Mouse (Mus musculus): ENCODE results near the gene Afap1l2. TPM values are rescaled to one million over a fixed set of nuclear protein-coding genes. Genes with fewer than 3 reads are reported as not detected.

The Afap1l2 gene
- polyA plus RNA-seq, 1 experiment, result 5.9 TPM

GRCm38 (mm10) chr19:56974159-56974558 lies 33.9 kb downstream of the Afap1l2 start:
- H3K36me3 ChIP-seq (ENCODE audit: control insufficient read depth, insufficient read depth, low read length), result no peaks in the 10 kb centered on the region
- H3K27me3 ChIP-seq (ENCODE audit: control insufficient read depth, insufficient read depth, low read length), result no peaks in the 10 kb centered on the region
- 89% methylated on average over 4 of the region's 4 CpGs for WGBS
- no peak overlapping the region for H3K27ac ChIP-seq (ENCODE audit: control insufficient read depth, insufficient read depth, low read length)
- DNase-seq, result no peak
- TF ChIP-seq CTCF (IDR thresholded peaks at IDR 0.05; ENCODE audit: borderline replicate concordance, control insufficient read depth, extremely low read depth, insufficient read depth, low read length, poor library complexity) (no peak), POLR2A (IDR thresholded peaks at IDR 0.05; ENCODE audit: control insufficient read depth, extremely low read depth, insufficient read depth, low read length, poor library complexity) (no peak)
- H3K4me3 ChIP-seq (ENCODE audit: control insufficient read depth, insufficient read depth, low read length), result no peak overlapping the region
- no peaks in the 10 kb centered on the region for H3K4me1 ChIP-seq (replicated peaks; ENCODE audit: control insufficient read depth, insufficient read depth, low read length)

GRCm38 (mm10) chr19:56972768-56973167 lies 35.3 kb downstream of the Afap1l2 start:
- TF ChIP-seq POLR2A (IDR thresholded peaks at IDR 0.05; ENCODE audit: control insufficient read depth, extremely low read depth, insufficient read depth, low read length, poor library complexity), result no peak
- no peak for TF ChIP-seq CTCF (IDR thresholded peaks at IDR 0.05; ENCODE audit: borderline replicate concordance, control insufficient read depth, extremely low read depth, insufficient read depth, low read length, poor library complexity)
- WGBS, result 93% methylated on average over 2 of the region's 2 CpGs

GRCm38 (mm10) chr19:56971347-56971746 lies 36.7 kb downstream of the Afap1l2 start:
- TF ChIP-seq CTCF (IDR thresholded peaks at IDR 0.05; ENCODE audit: borderline replicate concordance, control insufficient read depth, extremely low read depth, insufficient read depth, low read length, poor library complexity) (no peak), POLR2A (IDR thresholded peaks at IDR 0.05; ENCODE audit: control insufficient read depth, extremely low read depth, insufficient read depth, low read length, poor library complexity) (no peak)
- Histone ChIP-seq H3K27ac (ENCODE audit: control insufficient read depth, insufficient read depth, low read length) (no peak overlapping the region), H3K4me1 (replicated peaks; ENCODE audit: control insufficient read depth, insufficient read depth, low read length) (no peaks in the 10 kb centered on the region), H3K36me3 (ENCODE audit: control insufficient read depth, insufficient read depth, low read length) (no peaks in the 10 kb centered on the region), H3K4me3 (ENCODE audit: control insufficient read depth, insufficient read depth, low read length) (no peak overlapping the region), H3K27me3 (ENCODE audit: control insufficient read depth, insufficient read depth, low read length) (no peaks in the 10 kb centered on the region)
- DNase-seq, result no peak
- WGBS, result 80% methylated on average over 7 of the region's 7 CpGs

More at GRCm38 (mm10) chr19:56972768-56973167, 35.3 kb downstream of the Afap1l2 start:
- H3K27me3 ChIP-seq (ENCODE audit: control insufficient read depth, insufficient read depth, low read length), result no peaks in the 10 kb centered on the region
- no peaks in the 10 kb centered on the region for H3K36me3 ChIP-seq (ENCODE audit: control insufficient read depth, insufficient read depth, low read length)
- no peak for DNase-seq
- no peaks in the 10 kb centered on the region for H3K4me1 ChIP-seq (replicated peaks; ENCODE audit: control insufficient read depth, insufficient read depth, low read length)
- H3K27ac ChIP-seq (ENCODE audit: control insufficient read depth, insufficient read depth, low read length), result no peak overlapping the region
- H3K4me3 ChIP-seq (ENCODE audit: control insufficient read depth, insufficient read depth, low read length), result no peak overlapping the region

- DNase-seq, result peak; percentile 7
- no peaks in the 10 kb centered on the region for H3K36me3 ChIP-seq (ENCODE audit: control insufficient read depth, insufficient read depth, low read length)
- H3K4me3 ChIP-seq (ENCODE audit: control insufficient read depth, insufficient read depth, low read length), result no peak overlapping the region
- 52% methylated on average over 5 of the region's 5 CpGs for WGBS
- no peaks in the 10 kb centered on the region for H3K27me3 ChIP-seq (ENCODE audit: control insufficient read depth, insufficient read depth, low read length)
- H3K4me1 ChIP-seq (replicated peaks; ENCODE audit: control insufficient read depth, insufficient read depth, low read length), result peaks cover 4% of the 10 kb centered on the region; the same call in 1 of the 2 replicates
- H3K27ac ChIP-seq (ENCODE audit: control insufficient read depth, insufficient read depth, low read length), result no peak overlapping the region
- TF ChIP-seq CTCF (IDR thresholded peaks at IDR 0.05; ENCODE audit: borderline replicate concordance, control insufficient read depth, extremely low read depth, insufficient read depth, low read length, poor library complexity) (no peak), POLR2A (IDR thresholded peaks at IDR 0.05; ENCODE audit: control insufficient read depth, extremely low read depth, insufficient read depth, low read length, poor library complexity) (no peak)
Measured at GRCm38 (mm10) chr19:56963876-56964275, 44.2 kb downstream of the Afap1l2 start.

- H3K36me3 ChIP-seq (ENCODE audit: control insufficient read depth, insufficient read depth, low read length), result no peaks in the 10 kb centered on the region
- peaks cover 4% of the 10 kb centered on the region; the same call in 1 of the 2 replicates for H3K4me1 ChIP-seq (replicated peaks; ENCODE audit: control insufficient read depth, insufficient read depth, low read length)
- TF ChIP-seq CTCF (IDR thresholded peaks at IDR 0.05; ENCODE audit: borderline replicate concordance, control insufficient read depth, extremely low read depth, insufficient read depth, low read length, poor library complexity) (no peak), POLR2A (IDR thresholded peaks at IDR 0.05; ENCODE audit: control insufficient read depth, extremely low read depth, insufficient read depth, low read length, poor library complexity) (no peak)
- no peaks in the 10 kb centered on the region for H3K27me3 ChIP-seq (ENCODE audit: control insufficient read depth, insufficient read depth, low read length)
- no peak for DNase-seq
- WGBS, result 97% methylated on average over 3 of the region's 3 CpGs
- H3K27ac ChIP-seq (ENCODE audit: control insufficient read depth, insufficient read depth, low read length), result no peak overlapping the region
- no peak overlapping the region for H3K4me3 ChIP-seq (ENCODE audit: control insufficient read depth, insufficient read depth, low read length)
Measured at GRCm38 (mm10) chr19:56959601-56960000, 48.4 kb downstream of the Afap1l2 start.

- H3K4me3 ChIP-seq (ENCODE audit: control insufficient read depth, insufficient read depth, low read length), result no peak overlapping the region
- peaks cover 3% of the 10 kb centered on the region; the same call in 1 of the 2 replicates for H3K4me1 ChIP-seq (replicated peaks; ENCODE audit: control insufficient read depth, insufficient read depth, low read length)
- WGBS, result 80% methylated on average over 2 of the region's 2 CpGs
- no peak overlapping the region for H3K27ac ChIP-seq (ENCODE audit: control insufficient read depth, insufficient read depth, low read length)
- H3K36me3 ChIP-seq (ENCODE audit: control insufficient read depth, insufficient read depth, low read length), result no peaks in the 10 kb centered on the region
- no peak for DNase-seq
- H3K27me3 ChIP-seq (ENCODE audit: control insufficient read depth, insufficient read depth, low read length), result no peaks in the 10 kb centered on the region
- TF ChIP-seq POLR2A (IDR thresholded peaks at IDR 0.05; ENCODE audit: control insufficient read depth, extremely low read depth, insufficient read depth, low read length, poor library complexity), result no peak
- no peak for TF ChIP-seq CTCF (IDR thresholded peaks at IDR 0.05; ENCODE audit: borderline replicate concordance, control insufficient read depth, extremely low read depth, insufficient read depth, low read length, poor library complexity)
Measured at GRCm38 (mm10) chr19:56959057-56959456, 49.0 kb downstream of the Afap1l2 start.

- no peak for DNase-seq
- no peak overlapping the region for H3K27ac ChIP-seq (ENCODE audit: control insufficient read depth, insufficient read depth, low read length)
- 83% methylated on average over 6 of the region's 6 CpGs for WGBS
- no peak for TF ChIP-seq POLR2A (IDR thresholded peaks at IDR 0.05; ENCODE audit: control insufficient read depth, extremely low read depth, insufficient read depth, low read length, poor library complexity)
- TF ChIP-seq CTCF (IDR thresholded peaks at IDR 0.05; ENCODE audit: borderline replicate concordance, control insufficient read depth, extremely low read depth, insufficient read depth, low read length, poor library complexity), result no peak
- H3K36me3 ChIP-seq (ENCODE audit: control insufficient read depth, insufficient read depth, low read length), result no peaks in the 10 kb centered on the region
- no peak overlapping the region for H3K4me3 ChIP-seq (ENCODE audit: control insufficient read depth, insufficient read depth, low read length)
- H3K4me1 ChIP-seq (replicated peaks; ENCODE audit: control insufficient read depth, insufficient read depth, low read length), result no peaks in the 10 kb centered on the region
- H3K27me3 ChIP-seq (ENCODE audit: control insufficient read depth, insufficient read depth, low read length), result no peaks in the 10 kb centered on the region
Measured at GRCm38 (mm10) chr19:56958582-56959021, 49.4 kb downstream of the Afap1l2 start.

Measured in thymus, adult 2 months (tissue).